Comparison of ENCODE assay signal across 8 mouse cellular contexts in the genomic region with DNA sequence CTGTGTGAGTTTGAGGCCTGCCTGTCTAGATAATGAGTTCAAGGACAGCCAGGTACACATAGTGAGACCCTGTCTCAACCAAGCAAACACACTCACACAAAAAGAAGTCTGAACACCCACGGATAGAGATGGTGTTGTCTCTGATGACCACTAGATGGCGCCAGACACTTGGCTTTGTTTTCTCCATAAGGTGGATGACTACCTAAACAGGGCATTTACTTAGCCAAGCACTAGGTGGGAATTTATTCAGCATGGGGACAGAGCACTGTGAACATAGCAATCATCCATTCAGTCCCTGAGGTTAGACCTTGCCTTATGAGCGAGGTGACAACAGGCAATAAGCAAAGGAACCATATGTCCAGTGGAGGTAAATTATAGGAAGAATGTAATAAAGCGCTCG. TPM values are rescaled to one million over a fixed set of nuclear protein-coding genes. Genes with fewer than 3 reads are reported as not detected.
DNase-seq lines count a peak whose midpoint lies in the region; ATAC-seq and TF ChIP-seq lines count a peak whose summit lies in the region.

No protein-coding gene starts in this region.

- H3K27me3 ChIP-seq in cerebellum, adult 2 months (ENCODE audit: control insufficient read depth, insufficient read depth, low read length): no peaks in the 10 kb centered on the region
- no peaks in the 10 kb centered on the region for H3K27me3 ChIP-seq in forebrain, postnatal 0 days (ENCODE audit: insufficient read depth, low read length)
- H3K27me3 ChIP-seq in limb, embryonic 14.5 days (ENCODE audit: control insufficient read depth, insufficient read depth, low read length): no peaks in the 10 kb centered on the region
- no peaks in the 10 kb centered on the region for H3K27me3 ChIP-seq in neural tube, embryonic 11.5 days (ENCODE audit: control insufficient read depth, insufficient read depth, low read length)

- DNase-seq in layer of hippocampus, adult 2 months (ENCODE audit: low spot score in 2 of 2): peak; percentile 41 to 47
- DNase-seq in layer of hippocampus, adult 9-11 months: no peak
- DNase-seq in MEL-GATA-1-ER (ENCODE audit: extremely low read depth, low read depth): peak; percentile 60
- peak; percentile 65 to 69 for DNase-seq in cerebellum, adult 2 months
- DNase-seq in forebrain, postnatal 0 days: peak; percentile 86
- peak; percentile 86 for DNase-seq in limb, embryonic 14.5 days (ENCODE audit: low spot score)
- peak; percentile 57 for DNase-seq in neural tube, embryonic 11.5 days (ENCODE audit: low spot score)
- no peak for DNase-seq in ovary, adult 18-20 months (ENCODE audit: low spot score)

- no peak overlapping the region for H3K27ac ChIP-seq in layer of hippocampus, adult 2 months
- H3K27ac ChIP-seq in cerebellum, adult 2 months (ENCODE audit: insufficient read depth, low read length): no peak overlapping the region
- H3K27ac ChIP-seq in forebrain, postnatal 0 days (ENCODE audit: low read depth, low read length): no peak overlapping the region
- no peak overlapping the region for H3K27ac ChIP-seq in limb, embryonic 14.5 days (replicated peaks; ENCODE audit: low read depth, low read length)
- H3K27ac ChIP-seq in neural tube, embryonic 11.5 days (ENCODE audit: low read depth, low read length): no peak overlapping the region

- H3K36me3 ChIP-seq in forebrain, postnatal 0 days (ENCODE audit: insufficient read depth): peaks cover 20% of the 10 kb centered on the region
- H3K36me3 ChIP-seq in limb, embryonic 14.5 days (ENCODE audit: control insufficient read depth, insufficient read depth, low read length): peaks cover 48% of the 10 kb centered on the region
- H3K36me3 ChIP-seq in neural tube, embryonic 11.5 days (ENCODE audit: control insufficient read depth, insufficient read depth, low read length): peaks cover 2% of the 10 kb centered on the region

- WGBS in cerebellum, adult 2 months: 53% methylated on average over 5 of the region's 5 CpGs
- 54% methylated on average over 5 of the region's 5 CpGs for WGBS in forebrain, postnatal 0 days
- 49% methylated on average over 5 of the region's 5 CpGs for WGBS in limb, embryonic 14.5 days
- 50% methylated on average over 5 of the region's 5 CpGs for WGBS in neural tube, embryonic 11.5 days

- H3K9me3 ChIP-seq in forebrain, postnatal 0 days (ENCODE audit: low read length): no peaks in the 10 kb centered on the region
- H3K9me3 ChIP-seq in limb, embryonic 14.5 days (ENCODE audit: control insufficient read depth, low read length): no peaks in the 10 kb centered on the region
- no peaks in the 10 kb centered on the region for H3K9me3 ChIP-seq in neural tube, embryonic 11.5 days (ENCODE audit: control insufficient read depth, low read length)

- TF ChIP-seq POLR2A in cerebellum, adult 2 months (IDR thresholded peaks at IDR 0.05; ENCODE audit: borderline replicate concordance, insufficient read depth, low read length): no peak
- no peak for TF ChIP-seq POLR2A in limb, embryonic 14.5 days (IDR thresholded peaks at IDR 0.05; ENCODE audit: borderline replicate concordance, extremely low read depth, insufficient read depth, insufficient read length)

- peaks cover 10% of the 10 kb centered on the region for H3K4me1 ChIP-seq in cerebellum, adult 2 months (ENCODE audit: control insufficient read depth, insufficient read depth, low read length)
- no peaks in the 10 kb centered on the region for H3K4me1 ChIP-seq in forebrain, postnatal 0 days (ENCODE audit: insufficient read depth)
- peaks cover 11% of the 10 kb centered on the region for H3K4me1 ChIP-seq in limb, embryonic 14.5 days (ENCODE audit: control insufficient read depth, insufficient read depth, low read length)
- no peaks in the 10 kb centered on the region for H3K4me1 ChIP-seq in neural tube, embryonic 11.5 days (ENCODE audit: control insufficient read depth, insufficient read depth, low read length)

- no peak overlapping the region for H3K4me3 ChIP-seq in layer of hippocampus, adult 2 months
- no peak overlapping the region for H3K4me3 ChIP-seq in cerebellum, adult 2 months (replicated peaks; ENCODE audit: insufficient read depth, low read depth, low read length)
- H3K4me3 ChIP-seq in forebrain, postnatal 0 days (ENCODE audit: low read depth, low read length): no peak overlapping the region
- no peak overlapping the region for H3K4me3 ChIP-seq in limb, embryonic 14.5 days (replicated peaks; ENCODE audit: low read length)
- H3K4me3 ChIP-seq in neural tube, embryonic 11.5 days (ENCODE audit: low read depth, low read length): no peak overlapping the region

- H3K4me2 ChIP-seq in forebrain, postnatal 0 days (ENCODE audit: low read depth): no peak overlapping the region
- H3K4me2 ChIP-seq in limb, embryonic 14.5 days (replicated peaks; ENCODE audit: low read depth, low read length, severe bottlenecking): no peak overlapping the region
- H3K4me2 ChIP-seq in neural tube, embryonic 11.5 days (ENCODE audit: low read depth): no peak overlapping the region

- TF ChIP-seq CTCF in layer of hippocampus, adult 2 months (conservative IDR thresholded peaks at IDR 0.05): peak; percentile 98
- TF ChIP-seq CTCF in cerebellum, adult 2 months (IDR thresholded peaks at IDR 0.05; ENCODE audit: borderline replicate concordance, insufficient read depth, low read depth, low read length): peak; percentile 83; the same call in 1 of the 2 replicates
- peak; percentile 100 for TF ChIP-seq CTCF in forebrain, postnatal 0 days (IDR thresholded peaks at IDR 0.05; ENCODE audit: low read depth)

- peak; percentile 64 for ATAC-seq in forebrain, postnatal 0 days
- ATAC-seq in limb, embryonic 14.5 days (ENCODE audit: low FRiP score, low read depth): peak; percentile 55; the same call in 1 of the 2 replicates
- no peak for ATAC-seq in neural tube, embryonic 11.5 days (ENCODE audit: insufficient read depth, low FRiP score, low TSS enrichment)

- no peak overlapping the region for H3K9ac ChIP-seq in forebrain, postnatal 0 days
- no peak overlapping the region for H3K9ac ChIP-seq in limb, embryonic 14.5 days (ENCODE audit: low read depth, low read length, severe bottlenecking)
- H3K9ac ChIP-seq in neural tube, embryonic 11.5 days (ENCODE audit: low read length): no peak overlapping the region

RNA-seq across cellular contexts. Expression of a gene that starts 15.4 kb away (rescaled TPM):
- total RNA-seq in layer of hippocampus, adult 2 months (2021): 1 to 10 TPM; 7.4 to 8.2 TPM
- 6.4 and 6.9 TPM in 2 replicates for polyA plus RNA-seq in cerebellum, adult 2 months (2012; rRNA removed)
- total RNA-seq in forebrain, postnatal 0 days (2014; rRNA removed): 21.1 and 26.0 TPM in 2 replicates
- polyA plus RNA-seq in forebrain, postnatal 0 days (2015; fragmentation: Nextera tagmentation; extraction: Ambion mirVana): 23.7 and 26.2 TPM in 2 replicates
- 64.8 and 89.2 TPM in 2 replicates for polyA plus RNA-seq in limb, embryonic 14.5 days (2012; rRNA removed)
- polyA plus RNA-seq in limb, embryonic 14.5 days (2014; fragmentation: Nextera tagmentation; extraction: Ambion mirVana): 64.9 and 74.9 TPM in 2 replicates
- polyA plus RNA-seq in neural tube, embryonic 11.5 days (2014; fragmentation: Nextera tagmentation; extraction: Ambion mirVana): 39.1 and 40.2 TPM in 2 replicates

RNA-seq across cellular contexts. Expression of a gene that starts 42.2 kb away (rescaled TPM):
- total RNA-seq in layer of hippocampus, adult 2 months (2021): 100 to 1,000 TPM; 834 to 835 TPM
- 1,284 and 1,476 TPM in 2 replicates for polyA plus RNA-seq in cerebellum, adult 2 months (2012; rRNA removed)
- 275 and 298 TPM in 2 replicates for total RNA-seq in forebrain, postnatal 0 days (2014; rRNA removed)
- polyA plus RNA-seq in forebrain, postnatal 0 days (2015; fragmentation: Nextera tagmentation; extraction: Ambion mirVana): 231 and 236 TPM in 2 replicates
- 335 and 379 TPM in 2 replicates for polyA plus RNA-seq in limb, embryonic 14.5 days (2012; rRNA removed)
- 121 and 135 TPM in 2 replicates for polyA plus RNA-seq in limb, embryonic 14.5 days (2014; fragmentation: Nextera tagmentation; extraction: Ambion mirVana)
- polyA plus RNA-seq in neural tube, embryonic 11.5 days (2014; fragmentation: Nextera tagmentation; extraction: Ambion mirVana): 72.9 and 85.0 TPM in 2 replicates

RNA-seq across cellular contexts. Expression of a gene that starts 51.5 kb away (rescaled TPM):
- total RNA-seq in layer of hippocampus, adult 2 months (2021): 100 to 1,000 TPM; 236 to 254 TPM
- polyA plus RNA-seq in cerebellum, adult 2 months (2012; rRNA removed): 147 and 149 TPM in 2 replicates
- total RNA-seq in forebrain, postnatal 0 days (2014; rRNA removed): 65.3 and 71.5 TPM in 2 replicates
- polyA plus RNA-seq in forebrain, postnatal 0 days (2015; fragmentation: Nextera tagmentation; extraction: Ambion mirVana): 6.0 TPM in 2 replicates
- 23.9 and 28.1 TPM in 2 replicates for polyA plus RNA-seq in limb, embryonic 14.5 days (2012; rRNA removed)
- 6.5 and 8.2 TPM in 2 replicates for polyA plus RNA-seq in limb, embryonic 14.5 days (2014; fragmentation: Nextera tagmentation; extraction: Ambion mirVana)
- 2.6 and 3.5 TPM in 2 replicates for polyA plus RNA-seq in neural tube, embryonic 11.5 days (2014; fragmentation: Nextera tagmentation; extraction: Ambion mirVana)

Comparison
In these comparisons a context has a peak if more than half of its experiments do, and no peak if none do; other contexts are left out.
1. DNase-seq: peak in layer of hippocampus, adult 2 months (2 of 2), MEL-GATA-1-ER (single experiment), cerebellum, adult 2 months (2 of 2), forebrain, postnatal 0 days (single experiment), limb, embryonic 14.5 days (single experiment) and neural tube, embryonic 11.5 days (single experiment); none in layer of hippocampus, adult 9-11 months (single experiment) and ovary, adult 18-20 months (single experiment).
2. Peak in every context shown above with its lines, with median percentiles within 50 percentile points of each other: CTCF ChIP-seq.